Mouse (Mus musculus) heart, embryonic 13.5 days (tissue): ENCODE measurements around the gene Cbx6. TPM values are rescaled to one million over a fixed set of nuclear protein-coding genes. Genes with fewer than 3 reads are reported as not detected.

Experiments used
- ATAC-seq: fragments of 200-750 bp; cut with Nextera tagmentation; 2 replicates; pipeline ENCODE4 v1.8.0; 2017; ENCODE audit warnings: moderate TSS enrichment; ENCODE audit not compliant: insufficient number of reproducible peaks, low FRiP score, low TSS enrichment; ENCODE audit errors: extremely low read depth
- H3K27ac ChIP-seq: fragments of 300-500 bp; sonication (generic); replicated peaks from 2 replicates; pipeline ENCODE4 v1.5.1; 2015; ENCODE audit warnings: moderate library complexity, mild to moderate bottlenecking, inconsistent platforms
- H3K27me3 ChIP-seq: fragments of 300-500 bp; sonication (generic); replicated peaks from 2 replicates; pipeline ENCODE4 v1.6.1; 2015; ENCODE audit warnings: mild to moderate bottlenecking, inconsistent platforms
- H3K36me3 ChIP-seq: fragments of 300-500 bp; sonication (generic); 2 replicates; pipeline ENCODE4 v1.6.1; 2015; ENCODE audit warnings: mild to moderate bottlenecking, inconsistent platforms
- H3K4me1 ChIP-seq: fragments of 300-500 bp; sonication (generic); 2 replicates; pipeline ENCODE4 v1.6.1; 2015; ENCODE audit warnings: inconsistent platforms
- H3K4me2 ChIP-seq: fragments of 300-500 bp; sonication (generic); 2 replicates; pipeline ENCODE4 v1.6.1; 2015; ENCODE audit warnings: inconsistent platforms, mild to moderate bottlenecking, moderate library complexity
- H3K4me3 ChIP-seq: fragments of 300-500 bp; sonication (generic); 2 replicates; pipeline ENCODE4 v1.5.1; 2015; ENCODE audit warnings: moderate library complexity, mild to moderate bottlenecking, inconsistent platforms
- H3K9ac ChIP-seq: fragments of 300-500 bp; sonication (generic); 2 replicates; pipeline ENCODE4 v1.6.1; 2015; ENCODE audit warnings: inconsistent platforms, mild to moderate bottlenecking, moderate library complexity
- H3K9me3 ChIP-seq: fragments of 300-500 bp; sonication (generic); 2 replicates; pipeline ENCODE4 v1.6.1; 2016; ENCODE audit warnings: inconsistent platforms
- WGBS: fragments of 180-500 bp; shearing (Covaris S2); methylation state at CpG from one replicate; pipeline ENCODE4 v1.1.7; 2015; ENCODE audit warnings: mixed read lengths; 5-methylcytosine and 5-hydroxymethylcytosine counted together
- polyA plus RNA-seq: library from polyadenylated mRNA; unstranded; fragments of >200 nt; fragmentation: Nextera tagmentation; extraction: Ambion mirVana; gene quantifications from 2 replicates; pipeline ENCODE4 v1.2.1, GENCODE M21; 2015

Gene Cbx6
- polyA plus RNA-seq, 1 experiment from 2014 or later = 48.6 TPM

- H3K27me3 ChIP-seq = no peaks in the 10 kb centered on the region
- WGBS = 77% methylated on average over 9 of the region's 9 CpGs
- H3K36me3 ChIP-seq = no peaks in the 10 kb centered on the region
- no peak overlapping the region for H3K27ac ChIP-seq
- H3K4me3 ChIP-seq = no peak overlapping the region
- ATAC-seq = no peak
- H3K9me3 ChIP-seq = no peaks in the 10 kb centered on the region
- no peak overlapping the region for H3K4me2 ChIP-seq
- peaks cover 5% of the 10 kb centered on the region; the same call in 1 of the 2 replicates for H3K4me1 ChIP-seq
- H3K9ac ChIP-seq = no peak overlapping the region
These were observed 25.3 kb upstream of the Cbx6 start for GRCm38 (mm10) chr15:79859821-79860220.

- H3K4me2 ChIP-seq = no peak overlapping the region
- H3K9me3 ChIP-seq = no peaks in the 10 kb centered on the region
- H3K4me3 ChIP-seq = no peak overlapping the region
- no peaks in the 10 kb centered on the region for H3K36me3 ChIP-seq
- 43% methylated on average over 5 of the region's 5 CpGs for WGBS
- H3K9ac ChIP-seq = no peak overlapping the region
- no peak for ATAC-seq
- H3K27ac ChIP-seq = no peak overlapping the region
- H3K27me3 ChIP-seq = no peaks in the 10 kb centered on the region
- H3K4me1 ChIP-seq = peaks cover 5% of the 10 kb centered on the region; the same call in 1 of the 2 replicates
These were observed 24.5 kb upstream of the Cbx6 start for GRCm38 (mm10) chr15:79858979-79859378.

GRCm38 (mm10) chr15:79850143-79850542, 15.7 kb upstream of the Cbx6 start:
- H3K4me2 ChIP-seq = no peak overlapping the region
- no peaks in the 10 kb centered on the region for H3K36me3 ChIP-seq
- H3K27me3 ChIP-seq = no peaks in the 10 kb centered on the region
- H3K9ac ChIP-seq = no peak overlapping the region
- no peak overlapping the region for H3K27ac ChIP-seq
- 88% methylated on average over 2 of the region's 2 CpGs for WGBS
- ATAC-seq = no peak
- no peak overlapping the region for H3K4me3 ChIP-seq
- peaks cover 5% of the 10 kb centered on the region; the same call in 1 of the 2 replicates for H3K9me3 ChIP-seq
- H3K4me1 ChIP-seq = peaks cover 12% of the 10 kb centered on the region

GRCm38 (mm10) chr15:79847100-79847499, 12.6 kb upstream of the Cbx6 start:
- Histone ChIP-seq H3K9me3 (peaks cover 5% of the 10 kb centered on the region; the same call in 1 of the 2 replicates), H3K4me3 (no peak overlapping the region), H3K4me2 (no peak overlapping the region), H3K4me1 (peaks cover 12% of the 10 kb centered on the region), H3K27ac (peak overlapping the region; percentile 8; the same call in 1 of the 2 replicates), H3K9ac (0 out of 2 replicates have a peak overlapping the region, but pooled peaks have one; percentile 25), H3K36me3 (no peaks in the 10 kb centered on the region), H3K27me3 (no peaks in the 10 kb centered on the region)
- 17% methylated on average over 5 of the region's 5 CpGs for WGBS
- no peak for ATAC-seq

GRCm38 (mm10) chr15:79845986-79846385, 11.5 kb upstream of the Cbx6 start:
- Histone ChIP-seq H3K4me2 (no peak overlapping the region), H3K27ac (no peak overlapping the region), H3K4me1 (peaks cover 12% of the 10 kb centered on the region), H3K9me3 (peaks cover 5% of the 10 kb centered on the region; the same call in 1 of the 2 replicates), H3K27me3 (no peaks in the 10 kb centered on the region), H3K9ac (no peak overlapping the region), H3K36me3 (no peaks in the 10 kb centered on the region), H3K4me3 (no peak overlapping the region)
- 63% methylated on average over 4 of the region's 4 CpGs for WGBS
- no peak for ATAC-seq

GRCm38 (mm10) chr15:79842985-79843384, 8.5 kb upstream of the Cbx6 start:
- peaks cover 11% of the 10 kb centered on the region for H3K4me1 ChIP-seq
- H3K4me3 ChIP-seq = no peak overlapping the region
- no peaks in the 10 kb centered on the region for H3K36me3 ChIP-seq
- ATAC-seq = no peak
- H3K9ac ChIP-seq = no peak overlapping the region
- H3K27me3 ChIP-seq = peaks cover 8% of the 10 kb centered on the region
- no peak overlapping the region for H3K27ac ChIP-seq
- no peaks in the 10 kb centered on the region for H3K9me3 ChIP-seq
- 86% methylated on average over 3 of the region's 3 CpGs for WGBS
- H3K4me2 ChIP-seq = no peak overlapping the region

- H3K27me3 ChIP-seq = peaks cover 8% of the 10 kb centered on the region
- no peak overlapping the region for H3K27ac ChIP-seq
- H3K9me3 ChIP-seq = no peaks in the 10 kb centered on the region
- H3K4me2 ChIP-seq = no peak overlapping the region
- ATAC-seq = no peak
- H3K36me3 ChIP-seq = no peaks in the 10 kb centered on the region
- no peak overlapping the region for H3K9ac ChIP-seq
- peaks cover under 1% of the 10 kb centered on the region; the same call in 1 of the 2 replicates for H3K4me1 ChIP-seq
- no peak overlapping the region for H3K4me3 ChIP-seq
- 46% methylated on average over 2 of the region's 2 CpGs for whole genome bisulfite sequencing
These were observed 5.8 kb upstream of the Cbx6 start for GRCm38 (mm10) chr15:79840281-79840680.

GRCm38 (mm10) chr15:79834881-79835260, 383 bp upstream of the Cbx6 start:
- H3K36me3 ChIP-seq = peaks cover 16% of the 10 kb centered on the region
- peak overlapping the region; percentile 90 for H3K4me3 ChIP-seq
- H3K4me1 ChIP-seq = peaks cover 37% of the 10 kb centered on the region
- peak overlapping the region; percentile 97 for H3K27ac ChIP-seq
- no peak for ATAC-seq
- H3K27me3 ChIP-seq = peaks cover under 1% of the 10 kb centered on the region; the same call in 1 of the 2 replicates
- peak overlapping the region; percentile 74 for H3K9ac ChIP-seq
- 61% methylated on average over 9 of the region's 9 CpGs for WGBS
- peak overlapping the region; percentile 91 for H3K4me2 ChIP-seq
- no peaks in the 10 kb centered on the region for H3K9me3 ChIP-seq

- Histone ChIP-seq H3K27me3 (no peaks in the 10 kb centered on the region; the same call in 1 of the 2 replicates), H3K27ac (peak overlapping the region; percentile 97), H3K9ac (peak overlapping the region; percentile 97), H3K36me3 (peaks cover 23% of the 10 kb centered on the region), H3K4me3 (peak overlapping the region; percentile 90), H3K4me2 (peak overlapping the region; percentile 91), H3K9me3 (no peaks in the 10 kb centered on the region), H3K4me1 (peaks cover 51% of the 10 kb centered on the region)
- peak; percentile 37; the same call in 1 of the 2 replicates for ATAC-seq
- under 1% methylated on average over 41 of the region's 41 CpGs for WGBS
These were observed 1.0 kb downstream of the Cbx6 start for GRCm38 (mm10) chr15:79833251-79834050.

- Histone ChIP-seq H3K27ac (peak overlapping the region; percentile 97), H3K4me3 (peak overlapping the region; percentile 90), H3K9ac (peak overlapping the region; percentile 97), H3K36me3 (peaks cover 35% of the 10 kb centered on the region), H3K9me3 (no peaks in the 10 kb centered on the region), H3K4me2 (peak overlapping the region; percentile 91), H3K27me3 (no peaks in the 10 kb centered on the region), H3K4me1 (peaks cover 63% of the 10 kb centered on the region)
- WGBS = 28% methylated on average over 18 of the region's 18 CpGs
- ATAC-seq = no peak
These were observed 2.2 kb downstream of the Cbx6 start for GRCm38 (mm10) chr15:79832064-79832900.

- WGBS = 11% methylated on average over 4 of the region's 4 CpGs
- no peak overlapping the region for H3K4me2 ChIP-seq
- 0 out of 2 replicates have a peak overlapping the region, but pooled peaks have one; percentile 8 for H3K9ac ChIP-seq
- no peak overlapping the region for H3K4me3 ChIP-seq
- no peaks in the 10 kb centered on the region for H3K9me3 ChIP-seq
- H3K36me3 ChIP-seq = peaks cover 52% of the 10 kb centered on the region
- no peak overlapping the region for H3K27ac ChIP-seq
- H3K4me1 ChIP-seq = peaks cover 79% of the 10 kb centered on the region
- H3K27me3 ChIP-seq = no peaks in the 10 kb centered on the region
- ATAC-seq = no peak
These were observed 4.1 kb downstream of the Cbx6 start for GRCm38 (mm10) chr15:79830388-79830787.
